ENCODE assay signal across 8 mouse cellular contexts in the genomic region with DNA sequence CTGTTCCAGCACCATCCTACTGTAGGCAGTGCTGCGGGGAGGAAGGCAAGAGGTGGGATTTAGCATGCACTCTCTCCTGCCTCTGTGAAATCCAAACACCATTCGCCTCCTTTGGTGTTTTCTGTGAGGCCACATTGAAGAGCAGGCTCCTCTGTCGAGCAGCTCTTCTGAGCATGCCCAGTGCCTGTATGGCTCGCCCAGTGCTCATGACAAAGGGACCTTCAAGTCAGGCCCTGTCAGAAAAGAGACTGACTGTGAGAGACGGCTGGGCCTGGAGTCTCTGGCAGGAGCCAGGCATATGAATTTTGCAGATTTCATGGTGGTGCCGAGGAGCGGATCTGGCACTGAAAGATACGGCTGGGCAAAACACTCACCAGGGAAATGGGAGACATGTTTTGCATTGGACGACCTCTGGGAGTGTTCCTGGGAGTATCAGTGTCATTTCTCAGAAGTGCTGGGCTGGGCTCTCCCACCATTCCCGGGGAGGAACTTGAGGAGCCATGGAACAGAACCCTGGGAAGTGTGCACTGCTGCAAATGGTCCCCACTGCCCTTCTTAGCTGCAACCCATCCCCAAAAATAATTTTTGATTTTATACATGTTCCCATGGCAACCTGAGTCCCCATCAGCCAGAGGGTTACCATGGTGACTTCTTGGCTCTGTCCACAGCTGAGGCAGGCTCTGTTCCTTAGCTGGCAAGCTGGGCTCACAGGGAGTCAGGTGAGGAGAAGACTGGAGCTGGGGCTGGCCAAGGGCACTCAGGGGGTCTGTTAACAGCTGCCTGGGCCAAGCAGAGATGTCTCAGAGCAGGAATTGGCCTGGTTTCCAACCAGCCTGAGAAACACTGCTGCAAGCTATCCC. TPM values are rescaled to one million over a fixed set of nuclear protein-coding genes. Genes with fewer than 3 reads are reported as not detected.
A peak's percentile ranks its signal among the peaks of the same experiment; 100 is the strongest.
DNase-seq lines count a peak whose midpoint lies in the region; ATAC-seq lines count a peak whose summit lies in the region.

No protein-coding gene starts in this region.

- ATAC-seq in embryonic facial prominence, embryonic 14.5 days (ENCODE audit: low read depth) = peak; percentile 38; the same call in 1 of the 2 replicates
- no peak for ATAC-seq in erythroblast, adult 5-6 weeks (replicated peaks; ENCODE audit: low FRiP score, poor library complexity, severe bottlenecking)

- H3K27ac ChIP-seq in embryonic facial prominence, embryonic 14.5 days (replicated peaks; ENCODE audit: low read depth, low read length) = peak overlapping the region; percentile 48

- H3K9ac ChIP-seq in embryonic facial prominence, embryonic 14.5 days (ENCODE audit: low read depth, low read length) = no peak overlapping the region

- H3K9me3 ChIP-seq in embryonic facial prominence, embryonic 14.5 days (ENCODE audit: control insufficient read depth, low read length) = no peaks in the 10 kb centered on the region

- H3K4me3 ChIP-seq in embryonic facial prominence, embryonic 14.5 days (ENCODE audit: low read depth, low read length) = no peak overlapping the region

- H3K4me2 ChIP-seq in embryonic facial prominence, embryonic 14.5 days (ENCODE audit: low read depth, low read length) = no peak overlapping the region

- H3K36me3 ChIP-seq in embryonic facial prominence, embryonic 14.5 days (ENCODE audit: control insufficient read depth, insufficient read depth, low read length) = no peaks in the 10 kb centered on the region

- H3K4me1 ChIP-seq in embryonic facial prominence, embryonic 14.5 days (ENCODE audit: control insufficient read depth, insufficient read depth, low read length) = peaks cover 30% of the 10 kb centered on the region

- WGBS in embryonic facial prominence, embryonic 14.5 days = 31% methylated on average over 10 of the region's 10 CpGs

- peak; percentile 70 for DNase-seq in layer of hippocampus, adult 11-12 months (ENCODE audit: low spot score)
- DNase-seq in layer of hippocampus, adult 9-10 months (ENCODE audit: low spot score) = no peak
- DNase-seq in embryonic facial prominence, embryonic 14.5 days (ENCODE audit: low spot score) = no peak
- peak; percentile 60 to 65 for DNase-seq in layer of hippocampus, postnatal 36 days
- DNase-seq in right cerebral cortex, postnatal 25 days = peak; percentile 62
- no peak for DNase-seq in retina, embryonic 14.5 days (ENCODE audit: low spot score)
- DNase-seq in lung, postnatal 25 days (ENCODE audit: low spot score) = no peak

- no peaks in the 10 kb centered on the region for H3K27me3 ChIP-seq in embryonic facial prominence, embryonic 14.5 days (replicated peaks; ENCODE audit: control insufficient read depth, insufficient read depth, low read length)

RNA-seq across cellular contexts. Expression of a gene that starts 42.2 kb away (rescaled TPM):
- polyA plus RNA-seq in embryonic facial prominence, embryonic 14.5 days (2014; fragmentation: Nextera tagmentation; extraction: Ambion mirVana) = 16.7 and 18.0 TPM in 2 replicates
- total RNA-seq in layer of hippocampus, postnatal 36 days (2021) = 10 to 100 TPM; 64.6 to 75.1 TPM
- total RNA-seq in erythroblast, adult 5-6 weeks (2015; ENCODE audit: low replicate concordance) = 1.5 and 1.7 TPM in 2 replicates
- total RNA-seq in erythroblast, adult 5-6 weeks (2017; ENCODE audit: low replicate concordance) = 0.77 and 1.4 TPM in 2 replicates

Comparison
In these comparisons a context has a peak if more than half of its experiments do, and no peak if none do; other contexts are left out.
1. DNase-seq: peak in layer of hippocampus, adult 11-12 months (single experiment), layer of hippocampus, postnatal 36 days (2 of 2) and right cerebral cortex, postnatal 25 days (single experiment); none in layer of hippocampus, adult 9-10 months (single experiment), embryonic facial prominence, embryonic 14.5 days (single experiment), retina, embryonic 14.5 days (single experiment) and lung, postnatal 25 days (single experiment).
2. RNA of a gene that starts 42.2 kb away (total RNA-seq): 64.6 to 75.1 TPM in layer of hippocampus, postnatal 36 days; 0.77 to 1.7 TPM in erythroblast, adult 5-6 weeks; every median in the first group is over 10 times any median in the second.